Mouse (Mus musculus) regulatory T cell (primary cell): ENCODE measurements at regions not wholly inside any gene's neighbourhood (a gene's known extent, or its start where the extent isn't known, plus 50 kb on each side); places are given as distances from the start of the nearest gene placed in this dataset.

Experiments
- in situ Hi-C: fragments of 300-600 bp; cut with MboI, MseI; formaldehyde crosslinking; loops from one replicate; pipeline ENCODE4 v1.15.1; 2025; ENCODE audit warnings: high pct_unique_total_duplicates

DNA sequence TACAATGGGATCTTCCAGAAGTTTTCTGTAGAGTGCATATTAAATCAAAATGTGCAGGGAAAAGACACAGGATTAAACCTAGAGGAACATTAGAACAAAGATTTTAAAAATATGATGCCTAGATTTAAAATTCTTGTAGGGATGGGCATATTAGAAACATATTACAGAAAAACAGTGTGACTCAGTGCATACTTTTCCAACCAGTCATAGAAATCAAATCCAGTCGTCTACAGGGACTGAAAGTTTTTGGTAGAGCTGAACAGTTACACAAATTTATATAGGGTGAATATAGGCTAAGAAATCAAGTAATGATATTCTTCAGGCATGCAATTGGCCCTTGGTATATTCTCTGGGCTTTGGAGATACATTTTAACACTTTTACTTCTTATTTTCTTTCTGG is 845.3 kb upstream of the Rgs18 start:
- in situ Hi-C loops, result no loop called here

DNA sequence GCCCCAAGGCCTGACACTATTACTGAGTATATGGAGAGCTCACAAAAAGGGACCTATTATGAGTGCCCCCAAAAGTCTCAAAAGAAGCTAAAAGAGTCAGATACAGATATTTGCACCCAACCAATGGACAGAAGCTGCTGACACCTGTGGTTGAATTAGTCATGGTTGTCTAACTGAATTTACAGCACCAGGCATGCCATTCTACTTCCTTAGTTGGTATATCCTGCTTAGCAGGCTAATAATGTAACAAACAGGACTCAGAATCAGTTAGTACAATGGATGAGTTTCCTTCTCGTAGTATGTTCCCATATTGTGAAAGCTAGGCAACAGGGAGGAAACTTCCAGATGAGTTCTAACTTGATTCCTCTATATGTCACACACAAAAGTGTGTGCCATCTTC is 839.1 kb upstream of the Rgs18 start:
- in situ Hi-C loops, result no loop called here

DNA sequence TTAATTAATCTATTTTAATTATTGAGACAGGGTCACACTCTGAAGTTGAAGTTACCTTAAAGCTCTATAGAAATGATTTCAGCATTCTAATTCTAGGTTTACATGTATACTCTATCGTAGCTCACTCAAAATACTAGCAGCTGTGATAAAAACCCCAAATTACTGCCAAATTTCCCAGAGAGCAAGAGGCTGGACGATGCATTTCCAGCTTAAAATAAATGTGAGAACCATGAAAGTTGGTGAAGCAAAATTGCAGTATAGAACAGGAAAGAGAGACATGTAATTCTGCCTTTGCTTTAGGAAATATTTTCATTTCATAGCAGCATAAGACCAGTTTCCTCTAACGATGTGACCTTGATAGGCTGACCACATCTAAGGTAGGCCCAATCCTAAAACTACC is 821.7 kb upstream of the Rgs18 start:
- in situ Hi-C loops, result loop anchor here (10.0 kb wide), 1 partner anchor 1718 kb away; no protein-coding TSS in a partner anchor

DNA sequence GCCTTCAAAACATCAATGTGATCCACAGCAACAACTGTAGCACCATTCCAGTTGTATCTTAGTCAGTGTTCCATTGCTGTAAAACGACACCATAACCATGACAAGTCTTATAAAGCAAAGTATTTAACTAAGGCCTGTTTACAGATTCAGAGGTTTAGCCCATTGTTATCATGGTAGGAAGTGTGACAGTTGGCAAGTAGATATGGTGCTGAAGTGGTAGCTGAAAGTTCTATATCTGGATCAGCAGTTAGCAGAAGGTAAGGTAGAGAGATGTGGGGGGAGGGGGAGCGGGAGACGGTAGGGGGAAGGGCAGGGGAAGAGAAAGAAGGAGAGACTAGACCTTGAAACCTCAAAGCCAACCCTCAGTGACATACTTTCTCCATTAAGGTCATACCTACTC is 804.2 kb upstream of the Rgs18 start:
- in situ Hi-C loops, result no loop called here

DNA sequence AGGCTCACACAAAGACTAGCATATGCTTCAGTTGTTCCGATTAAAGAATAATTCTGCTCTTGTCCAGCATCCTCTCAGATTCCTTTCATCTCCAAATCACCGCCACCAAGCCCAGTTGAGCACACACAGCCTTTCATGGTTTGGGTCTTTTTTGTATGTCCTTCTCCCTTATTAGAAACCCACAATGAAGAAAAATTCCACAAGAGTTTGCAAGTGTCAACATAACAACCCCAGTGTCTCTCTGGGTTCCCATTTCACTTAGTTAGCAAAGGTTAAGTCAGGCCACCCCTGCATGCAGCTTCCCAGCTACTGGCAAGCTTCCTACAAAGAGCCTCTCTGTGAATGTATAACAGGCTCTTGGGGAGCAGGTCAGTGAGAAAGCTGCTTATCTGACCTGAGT is 794.8 kb upstream of the Rgs18 start:
- in situ Hi-C loops, result no loop called here

DNA sequence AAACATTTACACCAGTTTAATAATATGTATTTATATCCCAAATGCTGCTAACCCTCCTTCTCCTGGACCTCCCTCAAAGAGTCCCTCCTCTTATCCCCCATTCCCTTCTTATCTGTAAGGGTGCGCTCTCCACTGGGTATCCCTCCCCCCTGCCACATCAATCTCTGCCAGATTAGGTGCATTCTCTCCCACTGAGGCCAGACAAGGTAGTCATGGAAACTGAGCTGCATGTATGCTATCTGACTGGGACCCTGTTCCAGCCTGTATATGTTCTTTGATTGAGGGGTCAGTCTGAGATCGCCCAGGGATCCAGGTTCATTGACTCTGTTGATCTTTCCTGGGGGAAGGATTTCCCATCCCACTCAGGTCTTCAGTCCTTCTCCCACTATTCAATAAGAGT is 786.1 kb upstream of the Rgs18 start:
- in situ Hi-C loops, result no loop called here
